Mouse (Mus musculus): ENCODE measurements at regions not wholly inside any gene's neighbourhood (a gene's known extent, or its start where the extent isn't known, plus 50 kb on each side); places are given as distances from the start of the nearest gene placed in this dataset.

DNA sequence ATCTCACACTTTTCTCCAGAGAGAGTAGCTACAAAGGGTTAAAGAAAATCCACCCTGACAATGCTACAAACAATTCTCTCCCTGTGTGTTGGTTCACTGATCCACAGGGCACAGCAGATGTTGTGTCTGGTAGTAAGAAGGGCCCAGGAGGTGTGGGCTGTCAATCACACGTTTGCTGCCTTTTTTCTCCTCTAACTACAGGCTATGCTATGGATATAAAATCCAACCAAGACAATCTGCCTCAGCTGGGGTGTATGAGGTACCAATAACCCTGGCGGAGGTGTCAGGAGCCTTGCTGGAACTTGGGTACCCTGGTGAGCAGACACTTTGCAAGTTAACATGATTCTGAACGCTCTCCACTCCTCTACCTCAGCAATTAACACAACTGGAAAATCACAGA is 1002.1 kb upstream of the Pou3f2 start:
- DNase-seq (ENCODE audit: low spot score in 2 of 2): no peak

DNA sequence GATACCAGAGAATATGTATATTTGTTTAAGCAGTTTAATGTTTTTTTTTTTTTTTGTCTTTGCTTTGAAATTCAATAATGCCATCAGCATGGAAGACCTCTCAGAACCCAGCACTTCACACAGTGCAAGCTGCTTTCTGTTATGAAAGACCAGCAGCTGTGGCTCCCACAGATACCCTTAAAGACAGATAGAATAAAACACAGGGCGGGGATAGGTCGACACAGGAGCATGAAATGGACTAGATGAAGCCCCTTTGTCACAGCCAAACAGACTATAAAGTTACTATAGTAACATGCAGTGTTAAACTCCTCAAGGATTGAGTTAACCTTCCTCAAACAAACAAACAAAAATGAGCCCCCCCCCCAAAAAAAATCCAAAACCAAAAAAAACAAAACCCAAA is 1003.1 kb upstream of the Pou3f2 start:
- DNase-seq (ENCODE audit: low spot score in 2 of 2): no peak

GRCm38 (mm10) chr4:23498710-23499109 is 997.5 kb upstream of the Mms22l start:
- peak in 1 of 2 experiments; percentile 2 for DNase-seq (ENCODE audit: low spot score in 2 of 2)

- DNase-seq (ENCODE audit: low spot score in 2 of 2): no peak
Measured at GRCm38 (mm10) chr4:23504770-23505420, 991.4 kb upstream of the Mms22l start.

DNA sequence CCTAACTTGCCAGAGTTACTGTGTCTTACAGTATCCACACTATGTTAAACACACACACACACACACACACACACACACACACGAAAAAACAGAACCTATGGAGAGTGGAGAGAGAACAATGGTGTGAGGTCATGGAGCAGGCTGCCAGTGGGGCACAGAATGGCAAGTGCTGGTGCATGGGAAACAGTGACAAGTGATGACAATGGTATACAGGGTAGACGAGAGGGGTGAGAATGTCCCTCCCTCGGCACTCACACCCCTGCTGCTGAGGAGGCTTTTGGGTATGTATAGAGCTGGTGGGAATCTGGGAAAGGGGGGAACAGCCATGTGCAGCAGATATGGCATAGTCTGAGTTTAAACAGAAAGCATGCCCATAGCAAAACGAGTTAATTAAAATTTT is 985.4 kb upstream of the Mms22l start:
- no peak for DNase-seq (ENCODE audit: low spot score in 2 of 2)

DNA sequence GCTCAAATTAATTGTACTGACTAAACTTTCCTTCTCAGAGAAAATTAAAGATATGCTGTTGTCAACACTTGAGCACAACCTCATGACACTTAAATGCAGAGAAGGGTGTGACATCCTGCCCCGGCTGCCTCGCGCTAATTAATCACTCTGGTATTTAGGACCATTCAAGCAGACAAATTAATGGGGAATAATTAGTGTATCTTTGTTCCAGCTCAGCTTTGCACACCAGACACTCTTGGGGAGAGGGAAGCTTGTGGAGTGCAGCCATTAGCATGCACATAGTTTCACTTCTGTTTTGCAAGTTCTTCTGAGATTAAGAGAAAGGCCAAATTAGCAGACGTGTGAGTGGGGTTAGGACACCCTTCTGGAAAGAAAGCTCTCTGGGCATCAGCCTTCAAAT is 984.2 kb upstream of the Mms22l start:
- DNase-seq (ENCODE audit: low spot score in 2 of 2): no peak

DNA sequence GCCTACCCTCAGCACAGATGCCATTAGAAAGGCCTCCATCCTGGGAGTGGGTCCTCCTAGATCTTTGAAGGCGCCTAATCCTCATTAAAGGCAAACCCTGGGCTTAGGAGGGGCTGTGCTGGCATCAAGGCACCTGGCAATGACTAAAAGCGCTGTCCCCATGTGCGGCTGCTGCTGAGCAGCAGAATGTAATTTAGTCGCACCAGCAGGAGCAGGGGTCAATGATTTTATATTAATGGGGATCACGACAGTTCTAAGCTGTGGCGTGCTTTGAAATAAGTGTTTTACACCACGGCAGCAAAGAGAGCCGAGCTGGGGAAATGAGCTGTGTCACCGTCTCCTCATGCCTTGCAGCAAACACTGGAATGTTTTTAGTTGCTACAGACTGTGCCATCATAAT is 982.3 kb upstream of the Mms22l start:
- DNase-seq (ENCODE audit: low spot score in 2 of 2): no peak

Measured in left cerebral cortex, adult 9 months (tissue).